Mouse (Mus musculus) heart, postnatal 36 days (tissue): Measurements from ENCODE around the gene Csnk1g2. TPM values are rescaled to one million over a fixed set of nuclear protein-coding genes. Genes with fewer than 3 reads are reported as not detected.

Source experiments
- DNase-seq, 2 experiments: peaks; one replicate each; pipeline ENCODE4 v3.0.0; 2021 to 2022
- intact Hi-C: fragments of 180-260 bp; cut with DNase I; formaldehyde crosslinking; loops from one replicate; pipeline ENCODE4 v1.15.1; 2025
- total RNA-seq, 2 experiments: library from RNA; stranded (reverse); gene quantifications; 2 replicates each; pipeline ENCODE4 v1.2.3; 2021

Gene Csnk1g2
- total RNA-seq, 2 experiments from 2014 or later: 111 to 119 TPM

DNA sequence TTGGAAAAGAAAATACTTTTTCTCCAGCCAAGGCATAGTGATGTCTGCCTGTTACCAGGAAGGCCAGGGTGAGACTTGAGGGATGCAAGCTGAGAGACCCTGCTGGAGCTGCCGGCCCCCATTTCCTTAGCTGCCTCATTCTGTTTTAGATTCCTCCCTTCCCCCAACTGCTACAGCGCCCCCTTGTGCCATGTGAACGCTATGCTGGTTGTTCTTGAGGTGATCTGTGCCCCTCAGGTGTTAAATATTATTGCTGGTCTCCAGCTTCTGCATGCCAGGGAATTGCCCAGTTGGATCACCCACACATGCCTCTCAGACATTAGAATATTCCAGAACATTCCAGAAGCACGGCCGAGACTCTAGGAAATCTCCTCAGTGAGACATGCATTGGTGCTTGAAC is 38.5 kb downstream of the Csnk1g2 start:
- intact Hi-C loops: loop anchor here (2.0 kb wide), 1 partner anchor 50 kb away; no protein-coding TSS in a partner anchor
- peak in 1 of 2 experiments; percentile 65 for DNase-seq

DNA sequence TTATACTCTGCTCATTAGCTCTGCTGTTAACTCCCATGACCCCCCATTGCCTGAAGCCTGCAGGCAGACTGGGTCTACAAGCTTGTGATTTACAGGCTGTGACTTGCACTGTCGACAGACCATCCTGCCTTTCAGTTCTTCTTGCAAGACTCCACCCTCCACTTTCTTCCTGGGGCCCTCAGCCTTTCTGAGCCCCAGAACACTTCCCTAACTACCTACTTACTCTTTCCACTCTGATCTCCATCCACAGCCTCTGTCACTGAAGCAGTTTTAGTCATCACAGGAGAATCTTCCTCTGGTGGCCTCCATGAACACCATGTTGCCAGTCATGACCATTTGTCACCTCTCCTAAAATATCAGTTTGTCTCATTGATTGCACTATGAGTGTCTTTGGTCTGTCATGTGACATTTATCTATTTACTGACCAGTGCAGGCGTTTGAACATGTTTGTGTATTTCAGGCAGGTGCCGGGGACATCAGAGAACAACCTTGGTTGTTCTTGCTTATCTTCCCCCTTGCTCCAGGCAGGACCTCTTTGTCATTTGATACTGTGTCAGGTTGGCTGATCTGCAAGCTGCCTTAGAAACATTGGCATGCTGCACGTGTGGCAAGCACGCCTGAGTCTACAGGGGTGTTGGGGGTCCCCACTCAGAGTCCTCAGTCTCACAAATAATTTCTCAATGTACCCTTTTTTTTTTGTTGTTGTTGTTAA is 41.0 kb downstream of the Csnk1g2 start:
- DNase-seq: no peak
- intact Hi-C loops: loop anchor here (2.0 kb wide), 1 partner anchor 15 kb away; the partner anchor contains the start of gene Mknk2

DNA sequence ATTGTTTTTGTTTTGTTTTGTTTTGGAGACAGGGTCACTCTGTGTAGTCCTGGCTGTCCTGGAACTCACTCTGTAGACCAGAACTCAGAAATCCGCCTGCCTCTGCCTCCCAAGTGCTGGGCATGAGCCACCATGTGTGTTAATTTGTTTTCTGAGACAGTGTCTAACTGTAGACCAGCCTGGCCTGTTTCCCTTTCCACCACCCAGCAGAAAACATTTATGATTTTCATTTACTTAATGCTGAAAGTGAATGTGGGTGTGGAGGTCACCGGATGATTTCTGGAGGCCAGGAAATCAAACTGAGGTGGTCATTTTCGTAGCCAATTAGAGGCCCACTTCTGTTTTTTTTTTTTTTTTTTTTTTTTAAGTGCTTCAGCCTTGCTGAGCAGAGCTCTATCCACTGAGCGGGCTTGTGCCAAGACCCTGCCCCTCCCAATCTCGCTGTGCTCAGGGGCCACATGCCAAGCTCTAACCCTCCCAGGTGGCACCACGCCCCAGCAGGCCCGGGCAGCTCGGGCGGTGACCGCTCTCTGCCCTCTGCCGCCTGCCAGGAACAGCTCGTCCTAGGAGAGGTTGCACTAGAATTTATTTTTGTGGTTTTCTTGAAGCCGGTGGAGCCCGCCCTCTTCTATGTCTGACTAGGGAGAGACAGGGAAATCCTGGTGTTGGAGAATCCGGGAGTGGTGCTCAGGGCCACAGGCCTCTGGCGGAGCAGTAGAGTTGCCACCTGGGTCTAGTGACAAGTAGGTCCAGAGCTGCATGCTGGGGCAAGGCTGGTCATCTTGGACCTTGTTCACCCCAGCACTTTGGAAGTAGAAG is 41.8 kb downstream of the Csnk1g2 start:
- intact Hi-C loops: loop anchor here (1.0 to 2.0 kb wide), 2 partner anchors 10 to 14 kb away; partner anchors contain the start of gene Mknk2
- peak; percentile 88 to 92 for DNase-seq

DNA sequence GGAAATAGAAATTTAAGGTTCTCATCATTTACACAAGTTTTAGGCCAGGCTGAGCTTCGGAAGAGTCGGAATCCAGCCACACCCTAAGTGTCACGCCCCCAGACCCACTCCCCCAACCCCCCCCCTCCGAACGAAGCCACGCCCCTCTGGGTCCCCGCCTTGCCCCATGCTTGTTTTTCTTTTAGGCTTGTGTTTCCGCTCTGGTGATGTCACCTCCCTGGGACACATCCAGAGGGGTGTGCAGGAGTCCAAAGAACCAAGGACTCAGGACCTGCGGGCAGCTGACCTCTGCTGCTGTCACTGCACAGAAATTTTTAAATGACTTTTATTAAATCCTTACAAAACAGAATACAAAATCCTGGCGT is 42.4 kb downstream of the Csnk1g2 start:
- peak; percentile 85 for DNase-seq
- intact Hi-C loops: loop anchor here (1.0 to 2.0 kb wide), 2 partner anchors 9 to 14 kb away; partner anchors contain the start of gene Mknk2

DNA sequence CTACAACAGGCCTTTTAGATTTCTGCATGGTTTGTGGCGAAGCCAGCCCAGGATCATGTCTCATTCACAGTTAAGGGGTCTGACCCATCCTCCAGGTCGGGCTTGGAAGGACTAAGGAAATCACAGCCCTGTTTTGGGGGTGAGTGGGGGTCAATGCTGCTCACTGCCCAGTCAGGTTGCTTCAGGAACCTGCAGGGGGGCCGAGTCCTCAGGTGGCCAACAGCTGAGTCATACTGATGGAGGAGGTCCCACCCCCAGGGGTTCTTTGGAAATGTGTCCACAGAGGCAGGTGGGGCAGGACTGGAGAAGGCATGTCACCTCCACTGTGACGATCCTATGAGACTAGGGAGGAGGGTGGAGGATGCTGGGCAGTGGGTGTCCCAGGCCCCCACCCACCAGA is 42.8 kb downstream of the Csnk1g2 start:
- no peak for DNase-seq
- intact Hi-C loops: loop anchor here (1.0 to 2.0 kb wide), 2 partner anchors 9 to 13 kb away; partner anchors contain the start of gene Mknk2

DNA sequence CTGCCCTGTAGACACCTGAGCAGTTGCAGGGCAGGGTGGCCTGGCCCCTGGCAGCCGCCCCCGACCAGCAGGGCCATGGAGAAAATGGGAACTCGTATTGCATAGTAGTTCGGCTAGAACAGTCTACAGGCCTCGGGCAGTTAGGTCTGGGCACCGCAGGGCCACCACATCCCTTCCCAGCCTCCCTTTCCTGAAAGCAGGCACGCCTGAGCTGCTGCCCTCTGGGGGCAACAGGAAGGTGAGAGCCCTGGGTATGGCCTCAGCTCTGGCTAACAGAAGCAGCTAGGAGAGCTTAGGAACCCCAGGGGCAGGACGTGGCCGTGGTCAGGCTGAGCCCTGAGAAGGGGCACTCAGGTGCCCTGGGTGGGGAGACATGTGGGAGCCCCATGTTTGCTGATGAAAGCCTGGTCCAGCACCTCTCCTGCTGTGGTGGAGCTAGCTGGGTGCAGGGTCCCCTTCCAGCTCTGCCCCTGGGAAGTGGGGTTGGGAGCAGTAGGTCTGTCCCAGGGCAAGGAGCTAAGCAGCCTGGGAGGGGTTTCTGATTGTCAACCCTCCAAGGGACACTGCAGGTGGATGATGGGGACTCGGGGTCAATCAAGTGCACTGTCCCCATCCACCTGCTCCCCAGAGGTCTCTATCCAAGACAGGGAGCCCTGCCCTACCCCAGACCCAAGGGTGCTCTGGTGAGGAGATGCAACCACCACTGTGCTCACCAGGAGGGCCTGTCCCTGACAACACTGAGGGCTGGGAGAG is 43.5 kb downstream of the Csnk1g2 start:
- no peak for DNase-seq
- intact Hi-C loops: loop anchor here (1.0 to 2.0 kb wide), 2 partner anchors 8 to 13 kb away; partner anchors contain the start of gene Mknk2

DNA sequence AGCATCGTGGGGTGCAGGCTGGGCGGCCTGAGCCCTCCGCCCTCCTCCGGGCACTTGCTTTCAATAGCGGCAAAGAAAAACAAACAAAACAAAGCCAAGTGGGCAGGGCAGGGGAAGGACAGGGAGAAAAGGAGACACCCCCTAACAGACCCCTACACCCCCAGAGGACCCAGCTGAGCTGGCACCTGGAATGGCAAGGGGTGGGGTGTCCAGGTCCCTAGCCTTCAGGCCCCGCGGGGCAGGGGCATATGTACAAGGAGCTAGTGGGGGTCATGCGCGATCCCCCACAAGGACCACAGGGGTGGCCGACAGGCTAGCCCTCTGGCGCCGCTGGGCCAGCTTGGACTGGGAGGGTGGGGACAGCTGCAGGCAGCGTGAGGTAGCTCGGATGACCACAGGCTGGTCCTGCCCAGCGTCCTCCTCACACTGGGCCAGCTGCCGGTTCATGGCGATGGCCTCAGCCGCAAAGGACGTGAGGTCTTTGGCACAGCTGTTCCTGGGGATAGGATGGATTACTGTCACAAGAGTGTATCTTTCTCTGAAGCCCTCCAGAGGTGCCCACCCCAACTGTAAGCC is 44.3 kb downstream of the Csnk1g2 start:
- intact Hi-C loops: no loop called here
- DNase-seq: no peak

DNA sequence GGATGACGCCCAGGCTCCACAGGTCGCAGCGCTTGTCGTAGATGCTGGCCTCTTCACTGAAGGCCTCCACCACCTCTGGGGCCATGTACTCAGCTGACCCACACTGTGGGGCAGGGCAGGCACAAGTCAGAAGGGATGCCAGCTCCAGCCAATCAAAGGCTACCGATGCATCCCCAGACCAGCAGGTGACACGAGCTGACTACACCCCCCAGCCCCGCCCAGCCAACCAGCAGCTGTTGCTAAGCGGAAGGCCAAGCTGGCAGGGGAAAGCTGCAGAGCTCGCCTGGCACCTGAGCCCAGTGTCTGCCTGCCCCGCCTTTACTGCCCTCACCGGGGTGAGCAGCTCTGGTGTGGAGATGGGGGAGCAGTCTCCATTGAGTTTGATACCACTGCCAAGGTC is 46.0 kb downstream of the Csnk1g2 start:
- intact Hi-C loops: no loop called here
- DNase-seq: no peak

DNA sequence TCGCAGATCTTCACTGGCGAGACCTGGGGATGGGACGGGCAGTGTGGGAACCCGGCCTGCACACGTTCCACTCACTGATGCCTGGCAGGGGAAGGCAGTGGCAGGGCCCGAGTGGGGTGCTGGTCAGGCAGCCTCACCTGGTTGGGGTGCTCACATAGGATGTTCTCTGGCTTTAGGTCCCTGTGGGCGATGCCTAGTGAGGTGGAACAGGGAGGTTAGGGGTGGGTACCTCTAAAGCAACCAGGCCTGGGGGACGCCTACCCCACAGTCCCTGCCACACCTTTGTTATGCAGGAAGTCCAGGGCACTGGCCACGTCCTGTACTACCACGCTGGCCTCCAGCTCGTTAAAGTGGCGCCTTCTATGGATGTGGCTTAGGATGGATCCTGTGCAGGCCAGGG is 46.4 kb downstream of the Csnk1g2 start:
- intact Hi-C loops: no loop called here
- DNase-seq: no peak

DNA sequence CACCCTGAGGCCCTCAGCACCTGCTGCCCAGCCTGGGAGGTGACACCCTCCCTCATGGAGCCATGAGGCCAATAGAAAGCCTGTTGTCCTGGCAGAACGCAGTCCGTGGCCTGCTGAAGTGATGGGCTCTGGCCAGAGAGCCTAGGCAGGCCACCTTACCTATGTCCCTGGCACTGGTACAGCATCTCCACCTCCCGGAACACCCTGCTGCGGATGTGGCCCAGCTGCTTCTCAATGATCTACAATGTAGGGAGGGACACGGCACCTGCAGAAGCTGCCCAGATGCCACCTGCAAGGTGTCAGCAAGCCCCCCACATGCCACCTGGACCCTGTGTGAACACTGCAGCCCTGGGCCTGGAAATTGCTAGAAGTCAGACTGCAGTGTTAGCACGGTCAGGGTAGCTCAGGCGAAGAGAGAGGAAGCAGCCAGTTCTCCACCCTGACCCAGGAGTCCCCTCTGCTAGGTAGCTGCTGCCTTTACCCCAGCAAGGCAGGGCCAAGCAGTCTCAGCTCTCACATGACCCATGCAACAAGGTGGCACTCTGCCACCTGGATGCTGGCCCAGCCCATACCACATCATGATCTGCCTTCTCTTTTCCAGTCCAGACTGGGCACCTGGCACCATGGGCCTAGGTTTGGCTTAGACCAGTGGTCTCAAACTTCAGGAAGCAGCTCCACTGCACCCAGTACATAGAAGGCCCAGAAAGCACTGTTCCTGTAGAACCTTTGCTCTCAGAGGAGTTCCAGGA is 47.3 kb downstream of the Csnk1g2 start:
- peak; percentile 70 to 76 for DNase-seq
- intact Hi-C loops: no loop called here

DNA sequence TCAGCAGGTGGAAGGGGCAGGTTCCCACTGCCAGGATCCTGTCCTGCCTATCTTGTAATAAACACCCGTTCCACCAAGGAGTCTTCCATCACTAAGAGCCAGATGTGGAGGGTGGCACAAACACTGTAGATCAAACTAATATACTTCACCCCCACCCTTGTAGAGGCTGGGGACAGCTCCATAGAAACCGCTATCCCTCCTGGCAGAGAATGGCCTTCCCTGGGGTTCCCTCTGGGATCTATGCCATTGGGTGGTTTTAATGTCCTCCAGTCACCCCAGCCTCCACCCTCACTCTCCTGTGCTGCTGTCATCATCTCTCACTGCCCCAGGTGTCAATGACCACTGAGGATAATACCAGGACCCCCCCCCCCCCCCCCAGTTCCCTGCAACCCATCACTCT is 47.9 kb downstream of the Csnk1g2 start:
- no peak for DNase-seq

DNA sequence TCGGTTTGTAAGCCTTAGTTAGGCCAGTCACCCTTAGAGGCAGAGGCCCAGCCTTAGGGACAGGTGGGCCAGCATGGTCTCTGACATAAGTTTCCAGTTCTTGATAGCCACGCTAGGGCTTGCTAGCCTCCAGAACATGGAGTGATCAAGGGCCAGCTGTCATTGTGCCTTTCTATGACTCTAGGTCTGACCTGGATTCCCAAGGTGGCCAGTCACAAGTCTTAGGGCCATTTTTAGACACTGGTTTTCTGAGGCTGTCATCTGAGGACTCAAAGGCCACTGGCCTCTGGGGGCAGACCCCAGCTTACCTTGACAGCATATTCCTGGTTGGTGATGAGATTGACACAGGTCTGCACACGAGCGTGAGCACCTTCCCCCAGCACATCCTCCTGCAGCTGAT is 48.6 kb downstream of the Csnk1g2 start:
- intact Hi-C loops: no loop called here
- no peak for DNase-seq

More for the DNA sequence above, 47.9 kb downstream of the Csnk1g2 start:
- intact Hi-C loops: no loop called here

DNA sequence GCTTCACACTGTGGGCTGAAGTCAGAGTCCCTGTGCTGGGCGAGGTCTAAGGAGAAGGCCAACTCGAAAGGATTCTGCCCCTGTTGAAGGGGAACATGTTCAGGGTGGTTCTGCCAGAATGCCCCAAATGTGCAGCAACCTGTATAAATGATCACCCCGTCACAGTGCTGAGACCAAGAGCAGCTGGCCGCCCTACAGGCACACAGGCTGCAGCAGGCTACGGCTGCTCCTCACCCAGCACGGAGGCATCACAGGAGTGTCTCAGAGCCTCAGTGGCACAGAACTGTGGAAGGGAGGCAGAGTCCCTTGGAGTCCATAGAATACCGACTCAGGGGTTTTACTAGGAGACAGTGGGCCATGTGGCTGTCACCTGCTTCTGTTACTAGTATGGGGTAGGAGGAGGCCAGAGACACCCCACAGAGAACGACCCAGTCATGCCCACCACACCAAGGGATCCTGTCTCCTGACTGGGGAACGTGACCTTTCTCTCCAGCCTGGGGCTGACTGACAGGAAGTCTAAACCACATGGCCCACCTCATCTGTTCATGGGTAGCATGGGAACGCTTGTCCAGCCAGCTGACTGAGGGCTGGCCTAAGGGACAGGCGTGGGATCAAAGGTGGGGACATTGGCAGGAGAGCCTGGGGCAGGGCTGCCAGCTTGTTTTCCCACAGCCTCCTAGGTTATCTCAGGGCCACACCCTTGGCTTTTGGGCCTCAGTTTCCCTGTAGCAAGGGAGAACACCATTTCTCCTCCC is 49.5 kb downstream of the Csnk1g2 start:
- intact Hi-C loops: no loop called here
- DNase-seq: no peak

DNA sequence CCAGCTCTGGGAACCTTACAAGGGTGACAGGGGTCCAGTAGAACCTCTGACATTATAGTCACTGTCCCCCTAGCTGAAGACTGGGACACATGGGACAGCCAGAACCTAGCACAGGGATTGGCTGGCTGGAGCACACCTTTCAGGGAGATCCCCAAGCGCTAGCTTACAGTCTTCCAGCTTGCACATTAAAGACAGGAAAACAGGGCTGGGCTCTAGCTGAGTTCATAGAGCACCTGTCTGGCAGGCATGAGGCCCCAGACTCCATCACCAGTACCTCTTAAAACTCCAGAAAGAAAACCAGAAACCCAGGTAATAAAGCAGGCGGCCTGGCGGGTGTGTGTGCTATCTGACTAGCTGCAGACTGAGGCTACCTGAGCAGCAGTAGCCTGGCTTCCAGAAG is 51.1 kb downstream of the Csnk1g2 start:
- intact Hi-C loops: loop anchor here (1.0 kb wide), 1 partner anchor 8 kb away; no protein-coding TSS in a partner anchor
- DNase-seq: no peak

DNA sequence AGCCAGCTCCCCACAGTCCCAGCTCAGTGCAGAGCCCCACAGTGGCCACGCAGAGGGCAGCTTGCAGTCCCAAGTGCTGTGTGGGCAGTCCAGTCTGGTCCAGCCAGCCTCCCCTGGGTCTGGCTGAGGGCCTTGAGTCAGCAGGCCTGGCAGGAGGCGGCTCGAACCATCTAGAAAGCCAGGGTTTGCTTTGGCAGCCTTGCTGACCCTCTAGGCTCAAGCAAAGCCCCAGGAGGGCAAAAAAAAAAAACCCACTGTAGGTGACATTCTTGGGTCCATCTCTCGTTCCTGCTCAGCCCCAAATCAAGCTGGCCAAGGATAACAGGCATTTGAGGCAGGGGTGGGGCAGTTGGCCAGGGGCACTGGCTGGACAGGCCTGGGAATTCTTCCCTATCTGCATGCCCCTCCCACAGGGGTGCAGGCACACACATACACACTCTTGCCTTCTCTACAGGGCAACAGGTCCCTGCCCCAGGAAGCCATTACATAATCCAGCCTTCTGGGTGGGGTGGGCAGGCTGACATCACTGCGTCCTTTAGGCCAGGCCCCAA is 51.6 kb downstream of the Csnk1g2 start:
- intact Hi-C loops: loop anchor here (1.0 kb wide), 1 partner anchor 9 kb away; no protein-coding TSS in a partner anchor
- DNase-seq: peak; percentile 69 to 75

DNA sequence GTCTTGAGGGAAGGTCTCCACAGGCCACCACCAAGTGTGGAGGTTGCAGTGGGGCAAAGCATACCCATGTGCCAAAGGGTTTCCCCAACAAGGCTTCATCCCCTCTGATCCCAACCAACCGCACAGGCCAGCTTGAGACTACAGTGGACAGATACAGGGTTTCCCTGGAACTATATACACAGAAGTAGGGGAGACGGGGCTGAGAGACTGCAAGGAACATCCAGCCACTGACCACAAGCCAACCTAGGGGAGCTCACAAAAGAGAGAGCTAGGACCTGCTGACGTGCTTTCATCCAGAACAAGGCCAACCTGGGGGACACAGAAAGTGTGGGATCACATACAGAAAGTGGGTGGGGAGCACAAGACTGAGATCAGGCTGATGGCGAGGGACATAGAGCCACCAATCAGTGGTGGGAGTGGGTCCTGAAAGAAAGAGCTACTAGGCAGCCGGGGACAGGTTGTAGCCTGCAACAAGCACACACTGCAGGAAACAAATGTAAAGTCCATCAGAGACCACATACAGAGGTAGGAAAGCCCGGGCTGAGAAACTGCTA is 52.3 kb downstream of the Csnk1g2 start:
- intact Hi-C loops: loop anchor here (1.0 kb wide), 1 partner anchor 10 kb away; no protein-coding TSS in a partner anchor
- no peak for DNase-seq

DNA sequence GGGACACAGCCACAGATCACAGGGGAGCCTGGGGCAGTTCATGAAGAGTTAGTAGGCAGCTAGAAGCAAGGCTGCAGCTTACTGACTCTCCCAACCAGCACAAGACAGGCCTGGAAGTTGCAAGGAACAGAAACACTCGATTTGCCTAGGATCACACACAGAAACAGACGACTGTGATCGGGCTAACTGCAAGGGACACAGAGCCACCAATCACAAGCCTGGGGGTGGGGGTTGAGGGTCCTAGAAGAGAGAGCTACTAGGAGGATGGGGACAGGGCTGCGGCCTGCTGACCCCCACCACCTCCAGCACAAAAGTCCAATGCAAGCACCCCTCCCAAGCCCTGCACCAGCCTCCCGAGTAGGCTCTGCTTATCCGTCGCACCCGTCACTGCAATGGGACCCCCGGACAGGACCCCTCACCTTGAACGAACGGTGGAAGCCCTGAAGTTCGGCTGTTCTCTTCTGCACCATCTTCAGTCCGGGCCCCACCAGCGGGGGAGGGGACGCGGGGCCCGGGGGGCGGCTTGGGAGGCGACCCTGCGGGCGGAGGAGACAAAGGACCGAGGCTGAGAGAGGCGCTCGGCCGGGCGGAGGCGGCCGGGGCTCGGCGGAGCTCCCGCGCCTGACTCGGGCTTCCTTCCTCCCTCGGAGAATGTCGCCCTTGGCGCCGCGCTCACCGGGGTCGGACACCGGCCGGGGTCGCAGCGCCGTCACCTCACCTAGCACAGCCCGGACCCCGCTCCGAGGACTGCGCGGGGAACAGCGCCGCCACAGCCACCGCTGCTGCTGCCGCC is 53.0 kb downstream of the Csnk1g2 start:
- no peak for DNase-seq
- intact Hi-C loops: no loop called here
